Mouse (Mus musculus) inflammation-experienced regulatory T-cells, adult 6 months (primary cell): ENCODE results near the gene Dhrs1. TPM values are rescaled to one million over a fixed set of nuclear protein-coding genes. Genes with fewer than 3 reads are reported as not detected.
A peak's percentile ranks its signal among the peaks of the same experiment; 100 is the strongest.

Source experiments
- ATAC-seq: one replicate; pipeline ENCODE4 v1.8.0; 2017
- polyA plus RNA-seq, 3 experiments: library from polyadenylated mRNA; unstranded; fragments of 100-300 nt; shearing (Covaris generic); gene quantifications; one replicate each; pipeline ENCODE4 v1.2.1; 2017

Gene Dhrs1
- polyA plus RNA-seq = 10 to 100 TPM; 32.4 to 57.8 (median 46.5) TPM

GRCm38 (mm10) chr14:55745180-55745860, at the start of gene Dhrs1, which contains the start of gene Nop9:
Dhrs1 (minus strand) TSS chr14:55745690.
Nop9 (plus strand) TSS chr14:55745693.
- ATAC-seq = peak; percentile 65

GRCm38 (mm10) chr14:55793946-55794345, 48.5 kb upstream of the Dhrs1 start:
- no peak for ATAC-seq

DNA sequence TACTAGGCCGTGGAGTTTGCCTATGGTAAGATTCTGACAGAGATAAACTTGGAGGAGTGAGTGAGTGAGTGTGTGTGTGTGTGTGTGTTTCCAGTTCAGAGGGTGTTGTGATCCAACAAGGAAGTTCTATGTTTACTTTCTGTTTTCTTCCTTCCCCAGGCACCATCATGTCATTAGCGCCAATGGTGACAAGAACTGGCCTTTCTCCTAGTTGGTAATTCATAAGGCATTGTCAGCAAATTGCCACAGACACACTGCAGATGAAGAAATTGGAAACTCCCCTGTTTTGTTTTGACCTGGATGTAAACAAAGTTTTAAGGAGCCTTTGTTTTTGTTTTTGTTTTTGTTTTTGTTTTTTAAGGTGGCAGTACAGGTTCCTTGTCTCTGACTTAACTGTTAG, 48.0 kb upstream of the Dhrs1 start:
- ATAC-seq = no peak

DNA sequence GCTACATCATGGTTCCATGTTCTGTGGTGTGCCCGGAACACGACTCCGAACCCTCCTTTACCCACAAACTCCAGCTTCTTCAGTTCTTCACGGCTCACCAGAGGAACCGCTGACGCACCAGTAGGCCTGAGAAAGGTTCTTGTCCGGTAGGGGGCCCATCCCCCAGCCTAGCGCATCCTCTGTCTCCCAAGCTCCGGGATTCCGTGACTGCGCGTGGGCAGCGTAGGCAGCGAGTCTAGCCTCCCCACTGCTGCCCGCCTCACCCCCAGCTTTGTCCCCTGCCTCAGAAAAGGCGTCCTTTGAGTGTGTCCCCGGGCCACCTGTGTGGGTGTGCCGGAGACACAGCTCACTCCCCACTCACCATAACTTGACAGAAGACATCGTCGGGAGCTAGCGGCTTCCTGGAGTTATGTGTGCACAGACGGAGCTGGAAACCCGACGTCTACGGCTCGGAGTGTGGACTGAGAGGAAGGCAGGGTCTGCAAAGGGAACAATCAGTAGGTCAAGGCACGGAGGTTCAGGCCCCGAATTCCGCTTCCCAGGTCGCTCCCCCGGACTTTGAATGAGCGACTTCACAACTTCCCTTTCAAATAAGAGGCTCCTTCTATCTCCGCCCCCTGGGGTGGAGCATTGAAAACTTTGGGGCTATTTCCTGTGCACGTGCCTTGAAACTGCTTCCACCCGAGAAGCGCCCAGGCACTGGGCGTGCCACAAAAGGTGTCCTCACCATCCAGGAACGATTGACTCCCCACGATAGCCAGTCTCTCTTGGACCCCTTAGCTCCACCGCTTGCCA, 43.0 kb upstream of the Dhrs1 start, which contains the start of gene Ripk3:
Ripk3 (minus strand) TSS at position 610 of the 795 bp plus-strand sequence.
- peak; percentile 97 for ATAC-seq

DNA sequence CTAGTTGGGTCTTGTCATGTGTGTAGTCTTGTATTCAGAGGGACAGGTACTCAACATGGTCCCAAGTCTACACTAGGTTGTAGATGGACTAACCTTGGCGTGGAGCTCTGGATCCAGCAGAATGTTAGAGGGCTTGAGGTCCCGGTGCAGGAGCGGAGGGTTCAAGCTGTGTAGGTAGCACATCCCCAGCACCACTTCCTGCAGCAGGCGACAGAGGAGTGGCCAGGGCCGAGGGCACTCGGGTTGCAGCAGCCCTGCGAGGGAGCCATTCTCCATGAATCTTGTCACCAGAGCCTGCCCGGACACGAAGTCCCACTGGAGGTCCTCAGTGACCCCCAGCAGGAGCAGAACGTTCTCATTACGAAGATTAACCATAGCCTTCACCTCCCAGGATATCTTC, 42.2 kb upstream of the Dhrs1 start:
- no peak for ATAC-seq

GRCm38 (mm10) chr14:55785195-55785594, 39.7 kb upstream of the Dhrs1 start:
- ATAC-seq = no peak

GRCm38 (mm10) chr14:55783958-55784235, 38.4 kb upstream of the Dhrs1 start, which contains the start of gene Adcy4:
Adcy4 (minus strand) TSS chr14:55784095.
- ATAC-seq = no peak

GRCm38 (mm10) chr14:55783171-55783957, 37.9 kb upstream of the Dhrs1 start:
- ATAC-seq = no peak

GRCm38 (mm10) chr14:55782361-55782960, 37.0 kb upstream of the Dhrs1 start:
- no peak for ATAC-seq

- peak; percentile 84 for ATAC-seq
These were observed 35.8 kb upstream of the Dhrs1 start for GRCm38 (mm10) chr14:55781310-55781709.

DNA sequence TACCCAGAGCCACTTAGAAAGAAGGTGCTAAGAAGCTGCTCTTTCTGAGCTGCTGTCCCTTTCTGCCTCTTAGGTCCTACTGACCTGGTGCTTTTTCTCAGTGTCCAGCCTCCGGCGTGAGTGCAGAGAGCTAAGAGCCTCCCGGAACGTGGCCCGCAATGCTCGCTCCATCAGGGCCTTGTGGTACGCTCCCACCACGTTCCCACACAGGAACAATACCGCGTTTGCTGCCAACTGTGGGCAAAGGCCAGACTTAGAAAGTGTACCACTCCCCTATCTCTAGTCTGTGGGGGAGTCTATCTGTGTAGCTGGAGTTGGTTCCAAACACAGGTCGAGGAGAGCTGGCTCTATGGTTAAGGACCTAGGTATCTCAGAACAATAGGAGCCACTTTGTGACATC, 35.2 kb upstream of the Dhrs1 start:
- ATAC-seq = no peak

DNA sequence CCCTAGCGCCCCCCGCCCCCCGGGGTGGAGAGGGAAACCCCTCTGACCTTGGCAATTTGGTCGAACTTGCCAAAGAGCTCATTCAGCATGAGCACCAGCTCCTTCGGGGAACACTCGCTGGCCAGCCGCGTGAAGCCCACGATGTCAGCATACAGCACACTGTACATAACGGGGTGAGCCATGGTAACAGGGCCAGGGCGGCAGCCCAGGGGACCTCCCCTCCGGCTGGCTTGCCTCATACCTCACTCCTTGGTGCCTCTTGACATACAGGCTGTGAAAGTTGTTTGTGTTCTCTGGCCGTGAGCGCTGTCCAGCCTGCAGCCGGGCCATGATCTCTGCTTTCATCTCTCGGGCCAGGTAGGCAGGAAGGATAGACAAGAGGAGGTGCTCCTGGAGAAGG, 34.2 kb upstream of the Dhrs1 start:
- no peak for ATAC-seq

- ATAC-seq = no peak
These were observed 33.2 kb upstream of the Dhrs1 start for GRCm38 (mm10) chr14:55778686-55779085.

DNA sequence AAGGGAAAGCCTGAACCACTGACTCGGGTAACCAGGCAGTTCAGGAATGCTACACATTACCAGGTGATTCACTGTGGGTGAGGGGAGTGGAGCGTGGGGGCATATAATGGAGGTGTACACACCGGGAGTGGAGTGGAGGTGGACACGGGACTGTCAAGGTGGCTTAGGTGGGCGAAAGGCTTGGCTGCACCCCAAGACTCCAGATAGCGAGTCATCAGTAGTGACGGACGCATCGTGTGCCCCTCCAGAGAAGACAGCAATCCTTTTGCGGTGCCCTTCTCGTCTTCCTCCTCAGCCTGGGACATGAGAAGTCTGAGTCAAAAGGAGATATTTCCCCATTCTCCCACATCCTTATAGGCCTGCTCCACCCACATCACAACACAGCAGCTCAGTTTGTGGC, 32.3 kb upstream of the Dhrs1 start:
- no peak for ATAC-seq

DNA sequence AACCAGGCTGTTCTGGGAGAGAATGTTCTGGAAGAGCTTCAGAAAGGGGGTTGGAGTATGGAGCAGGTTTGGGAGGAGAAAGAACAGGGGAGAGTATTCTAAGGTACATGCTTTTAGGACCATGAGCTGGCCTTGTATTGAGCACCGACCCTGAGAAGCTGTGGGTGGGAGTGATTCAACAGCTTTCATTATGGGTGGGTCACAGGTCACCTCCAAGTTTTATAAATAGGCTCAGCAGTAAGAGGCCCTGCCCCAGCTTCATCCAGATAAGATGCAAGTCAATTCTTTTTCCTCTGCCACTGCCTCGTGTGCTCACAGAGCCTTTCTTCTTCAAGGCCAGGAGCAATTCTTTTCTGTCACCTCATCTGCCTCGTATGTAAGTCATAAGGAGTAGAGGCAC, 31.7 kb upstream of the Dhrs1 start:
- no peak for ATAC-seq

DNA sequence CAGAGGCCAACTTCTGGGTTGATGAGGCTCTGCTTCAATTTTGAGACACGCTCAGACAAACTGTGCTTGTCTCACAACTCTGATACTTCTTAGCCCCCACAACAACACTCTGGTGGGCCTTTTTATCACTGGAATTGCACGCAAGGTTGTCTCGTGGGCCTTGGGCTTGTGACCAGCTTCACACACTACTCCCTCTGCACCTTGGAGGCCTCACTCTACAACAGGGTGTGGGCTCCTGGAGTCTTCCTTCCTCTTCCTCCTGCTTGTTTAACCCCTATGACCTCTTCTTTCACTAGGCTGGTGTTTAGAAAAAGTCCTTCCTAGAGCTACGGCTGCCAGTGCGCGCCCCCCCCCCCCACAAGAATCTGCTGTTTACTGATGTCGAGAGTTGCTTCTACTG, 31.2 kb upstream of the Dhrs1 start:
- no peak for ATAC-seq

GRCm38 (mm10) chr14:55769087-55769703, 23.7 kb upstream of the Dhrs1 start:
- ATAC-seq = no peak

DNA sequence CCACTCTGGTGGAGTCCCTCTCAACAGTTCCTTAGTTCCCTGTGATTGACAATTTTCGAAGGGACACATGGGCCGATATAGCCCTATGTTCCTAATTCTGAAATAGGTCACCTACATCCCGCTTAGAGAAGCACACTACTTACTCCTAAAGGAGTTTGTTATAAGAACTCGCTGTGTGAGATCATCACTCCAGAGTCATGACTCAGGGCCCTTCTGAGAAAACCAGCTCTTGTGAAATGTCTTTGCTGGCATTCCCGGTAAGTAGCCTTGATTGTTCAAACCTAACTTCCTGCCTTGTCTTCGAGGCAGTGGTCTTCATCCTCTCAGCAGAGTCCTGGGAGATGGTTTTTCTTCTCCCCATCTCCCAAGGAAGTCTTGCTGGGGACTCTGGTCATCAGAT, 23.1 kb upstream of the Dhrs1 start:
- ATAC-seq = no peak

DNA sequence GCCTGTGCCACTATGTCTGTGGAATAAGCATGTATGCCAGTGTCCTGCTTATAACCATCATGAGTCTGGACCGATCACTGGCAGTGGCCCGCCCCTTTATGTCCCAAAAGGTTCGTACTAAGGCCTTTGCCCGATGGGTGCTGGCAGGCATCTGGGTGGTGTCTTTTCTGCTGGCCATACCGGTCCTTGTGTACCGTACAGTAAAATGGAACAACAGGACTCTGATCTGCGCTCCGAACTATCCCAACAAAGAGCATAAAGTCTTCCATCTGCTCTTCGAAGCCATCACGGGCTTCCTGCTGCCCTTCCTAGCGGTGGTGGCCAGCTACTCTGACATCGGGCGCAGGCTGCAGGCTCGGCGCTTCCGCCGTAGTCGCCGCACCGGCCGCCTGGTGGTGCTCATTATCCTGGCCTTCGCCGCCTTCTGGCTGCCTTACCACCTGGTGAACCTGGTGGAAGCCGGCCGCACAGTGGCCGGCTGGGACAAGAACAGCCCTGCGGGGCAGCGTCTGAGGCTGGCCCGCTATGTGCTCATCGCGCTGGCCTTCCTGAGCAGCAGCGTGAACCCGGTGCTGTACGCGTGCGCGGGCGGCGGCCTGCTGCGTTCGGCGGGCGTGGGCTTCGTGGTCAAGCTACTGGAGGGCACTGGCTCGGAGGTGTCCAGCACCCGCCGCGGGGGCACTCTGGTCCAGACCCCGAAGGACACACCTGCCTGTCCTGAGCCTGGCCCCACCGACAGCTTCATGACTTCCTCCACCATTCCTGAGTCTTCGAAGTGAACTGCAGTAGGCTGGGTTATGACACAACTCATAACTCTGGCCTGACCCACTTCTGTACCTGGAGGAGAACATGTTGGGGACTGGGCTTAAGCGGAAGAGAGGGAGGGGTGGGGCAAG, 22.3 kb upstream of the Dhrs1 start:
- ATAC-seq = peak; percentile 76

DNA sequence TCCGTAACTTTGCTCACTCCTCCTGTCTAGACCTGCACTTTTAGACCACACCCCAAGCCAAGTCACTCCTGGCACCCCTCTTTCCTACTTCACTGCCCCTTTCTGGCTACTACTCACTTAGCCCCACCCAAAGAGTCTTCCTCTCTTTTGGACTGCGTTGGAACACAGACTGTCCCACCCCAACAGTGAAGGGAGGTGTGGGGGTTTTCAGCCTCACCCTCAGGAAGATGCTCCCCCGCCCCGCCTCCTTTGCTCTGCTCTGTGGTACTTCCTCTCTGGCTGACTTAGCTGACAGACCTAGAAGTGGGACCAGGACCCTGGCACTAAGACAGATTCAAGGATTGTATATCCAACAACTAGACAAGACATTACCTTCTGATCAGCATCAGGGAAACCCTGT, 20.2 kb upstream of the Dhrs1 start, which contains the start of gene Ltb4r1:
Ltb4r1 (plus strand) TSS at position 267 of the 400 bp plus-strand sequence.
- ATAC-seq = no peak

DNA sequence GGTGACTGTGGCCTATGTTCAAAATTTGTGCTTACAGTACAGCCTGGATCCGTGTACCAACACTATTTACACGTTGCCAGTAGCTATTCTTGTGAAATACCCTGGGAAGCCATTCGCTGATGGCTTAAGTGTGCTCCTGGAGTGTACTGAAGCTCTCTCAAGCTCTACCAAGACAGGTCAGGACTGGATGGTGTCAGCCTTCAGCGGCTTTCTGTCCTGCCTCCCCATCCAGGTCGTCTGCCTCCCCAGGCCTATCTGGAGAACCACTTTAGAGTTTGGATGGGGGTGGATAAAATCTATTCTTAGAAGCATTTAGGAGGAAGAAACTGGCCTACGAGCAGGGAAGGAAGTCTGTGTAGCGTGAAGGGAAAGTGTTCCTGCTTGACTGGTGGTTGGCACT, 17.7 kb upstream of the Dhrs1 start:
- no peak for ATAC-seq
